Mouse (Mus musculus) CH12F3 (cell line): Measurements from ENCODE around the gene Capn5.

Experiments used
- in situ Hi-C: fragments of 300-500 bp; cut with MboI; formaldehyde crosslinking; loops from 2 replicates; pipeline ENCODE4 v1.14.3; 2020; ENCODE audit warnings: low sequenced_read_pairs

Capn5 gene

DNA sequence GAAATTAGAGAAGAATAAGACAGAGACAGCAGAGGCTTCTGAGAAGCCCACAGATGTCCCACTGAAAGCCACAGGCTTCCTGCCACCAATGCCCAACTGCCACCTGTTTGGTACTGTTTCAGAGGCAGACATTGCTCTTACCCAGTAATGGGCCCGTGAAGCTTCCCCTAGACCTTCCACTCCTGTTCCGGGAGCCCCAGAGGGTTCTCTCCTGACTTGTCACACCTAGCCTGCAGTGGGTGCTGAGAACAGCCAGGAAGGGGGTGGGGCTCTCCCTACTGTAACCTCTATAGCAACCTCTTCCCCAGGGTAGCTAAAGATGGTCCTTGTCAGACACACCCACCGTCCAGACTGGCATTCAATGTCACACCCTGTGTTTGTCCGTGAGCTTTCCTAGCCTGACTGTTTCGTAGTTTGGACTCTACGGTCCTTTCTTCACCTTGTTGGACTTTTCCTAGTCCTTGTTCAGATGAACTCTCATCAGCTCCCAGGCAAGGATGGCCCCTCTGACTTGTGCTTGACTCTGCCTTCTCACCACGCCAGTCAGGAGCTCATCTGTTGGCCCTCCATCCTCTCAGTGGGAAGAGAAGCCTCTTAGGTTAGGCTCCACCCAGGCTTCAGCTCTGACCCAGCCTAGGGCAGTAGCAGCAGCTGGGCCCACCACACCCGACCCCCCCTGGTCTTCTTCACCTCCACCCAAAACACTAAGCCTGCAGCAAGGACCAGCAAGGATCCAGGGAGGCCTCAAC lies 1.6 kb downstream of the Capn5 start:
- in situ Hi-C loops = no loop called here

DNA sequence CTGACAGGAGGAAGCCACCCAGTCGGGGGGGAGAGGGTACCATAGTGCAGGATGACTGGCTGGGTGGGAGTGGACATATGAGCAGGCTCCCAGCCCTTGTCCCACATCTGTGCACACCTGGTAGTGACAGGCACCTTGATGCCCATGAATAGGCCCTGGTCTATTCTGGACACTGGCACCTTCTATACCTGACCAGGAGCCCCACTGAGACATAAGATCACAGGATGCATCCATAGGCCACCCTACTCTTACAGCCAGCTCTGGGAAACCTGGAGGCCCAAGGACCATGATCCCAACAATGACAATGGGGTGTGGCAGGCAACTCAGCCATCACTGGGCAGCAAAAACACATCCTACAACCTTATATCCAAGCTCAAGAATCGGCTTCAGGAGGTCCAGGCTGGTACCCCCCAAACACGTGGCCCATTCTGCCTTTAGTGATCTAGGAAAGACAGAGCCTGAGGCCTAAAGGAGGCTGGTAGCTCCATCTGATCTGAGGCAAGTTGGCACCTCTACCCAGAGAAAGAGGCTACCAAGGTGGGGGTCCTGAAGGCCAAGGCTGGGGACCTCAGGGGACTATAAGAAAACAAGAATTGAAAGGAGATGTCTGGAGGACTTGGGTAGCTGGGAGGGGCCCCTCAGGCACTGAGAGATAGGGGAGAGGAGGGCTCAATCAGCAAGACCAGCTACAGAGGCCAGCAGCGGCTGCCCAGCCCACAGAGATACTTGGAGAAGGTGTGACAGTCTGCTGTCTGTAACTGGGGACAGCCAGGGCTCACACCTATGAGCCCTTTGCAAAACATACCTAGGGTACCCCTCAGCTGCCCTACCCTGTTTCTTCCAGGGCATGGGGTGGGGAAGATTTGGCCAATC lies 3.0 kb downstream of the Capn5 start:
- in situ Hi-C loops = no loop called here

DNA sequence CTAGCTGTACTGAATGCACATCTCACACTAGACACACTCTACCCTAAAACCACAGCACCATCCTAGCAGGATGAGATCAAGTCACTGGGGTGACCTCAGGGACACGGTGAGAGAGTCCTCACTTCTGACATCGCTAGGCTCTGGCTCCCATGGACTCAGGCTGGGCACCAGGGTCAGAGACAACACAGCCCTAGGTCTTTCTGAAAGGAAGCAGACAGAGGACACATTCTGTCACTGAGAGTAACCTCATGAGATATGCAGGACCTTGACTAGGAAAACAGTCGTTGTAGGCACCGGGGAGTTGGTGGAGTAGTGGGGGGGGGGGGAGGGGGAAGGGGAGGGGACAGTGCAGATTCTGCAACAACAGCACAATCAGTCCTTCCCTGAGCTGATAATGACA lies 4.7 kb downstream of the Capn5 start:
- in situ Hi-C loops = no loop called here

GRCm38 (mm10) chr7:98172661-98173060 lies 5.4 kb downstream of the Capn5 start:
- in situ Hi-C loops = no loop called here

DNA sequence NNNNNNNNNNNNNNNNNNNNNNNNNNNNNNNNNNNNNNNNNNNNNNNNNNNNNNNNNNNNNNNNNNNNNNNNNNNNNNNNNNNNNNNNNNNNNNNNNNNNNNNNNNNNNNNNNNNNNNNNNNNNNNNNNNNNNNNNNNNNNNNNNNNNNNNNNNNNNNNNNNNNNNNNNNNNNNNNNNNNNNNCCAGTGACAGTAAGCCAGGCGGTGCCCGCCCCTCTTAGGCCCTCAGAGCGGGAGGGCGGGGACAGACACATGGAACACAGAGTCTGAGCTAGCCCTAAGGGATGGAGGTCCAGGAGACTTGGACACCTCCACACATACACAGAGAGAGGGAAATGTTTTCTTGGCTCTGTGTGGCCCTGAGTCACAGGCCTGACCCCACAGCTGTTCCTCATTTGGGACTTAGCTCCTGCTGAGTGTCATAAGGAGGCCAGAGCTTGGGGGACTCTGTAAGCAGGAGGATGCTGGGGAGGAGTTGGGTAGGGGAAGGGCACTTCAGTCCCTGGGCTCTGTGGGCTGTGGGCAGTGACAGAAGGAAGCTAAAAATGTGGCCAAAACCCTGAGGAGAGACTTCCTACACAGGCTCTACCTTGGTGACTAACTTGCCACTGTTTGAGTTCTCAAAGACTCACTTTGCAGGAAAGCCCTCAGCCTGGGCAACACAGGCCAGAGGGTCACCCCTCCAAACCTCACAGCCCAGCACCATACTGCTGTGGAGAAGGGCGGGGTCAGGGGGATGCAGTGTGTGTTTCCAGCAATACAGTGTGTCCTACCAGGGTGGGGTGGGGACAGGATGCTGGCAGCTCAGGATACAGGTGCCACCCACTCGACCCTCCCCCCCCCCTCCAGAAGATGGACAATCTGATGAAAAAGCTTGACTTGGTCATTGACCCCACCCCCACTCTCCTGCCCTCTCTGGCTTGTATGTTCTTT lies 6.7 kb downstream of the Capn5 start:
- in situ Hi-C loops = no loop called here

DNA sequence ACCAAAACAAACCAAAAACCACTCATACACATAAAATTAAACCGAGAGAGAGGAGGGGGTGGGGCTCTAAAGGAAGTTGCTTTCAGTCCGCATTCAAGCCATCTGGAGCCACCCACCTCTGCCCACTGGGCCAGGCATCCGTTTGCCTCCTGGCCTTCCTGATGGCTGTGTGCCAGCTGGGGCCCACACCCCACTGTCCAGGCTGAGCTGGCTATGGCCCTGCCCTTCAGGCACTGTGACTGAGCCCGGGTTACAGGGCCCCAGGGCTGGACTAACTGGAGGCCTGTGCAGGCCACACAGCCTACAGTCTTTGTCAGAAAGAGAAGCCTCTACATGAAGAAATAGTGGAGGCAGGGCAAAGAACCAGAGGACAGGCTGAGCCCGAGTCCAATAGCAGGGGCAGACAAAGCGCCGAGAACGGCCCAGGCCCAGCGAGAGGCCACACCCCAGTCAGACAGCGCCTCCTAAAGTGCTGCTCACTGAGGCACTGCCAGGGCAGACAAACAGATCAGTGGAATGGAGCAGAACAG lies 13.0 kb downstream of the Capn5 start:
- in situ Hi-C loops = no loop called here

GRCm38 (mm10) chr7:98164382-98164998 lies 13.6 kb downstream of the Capn5 start:
- in situ Hi-C loops = no loop called here

DNA sequence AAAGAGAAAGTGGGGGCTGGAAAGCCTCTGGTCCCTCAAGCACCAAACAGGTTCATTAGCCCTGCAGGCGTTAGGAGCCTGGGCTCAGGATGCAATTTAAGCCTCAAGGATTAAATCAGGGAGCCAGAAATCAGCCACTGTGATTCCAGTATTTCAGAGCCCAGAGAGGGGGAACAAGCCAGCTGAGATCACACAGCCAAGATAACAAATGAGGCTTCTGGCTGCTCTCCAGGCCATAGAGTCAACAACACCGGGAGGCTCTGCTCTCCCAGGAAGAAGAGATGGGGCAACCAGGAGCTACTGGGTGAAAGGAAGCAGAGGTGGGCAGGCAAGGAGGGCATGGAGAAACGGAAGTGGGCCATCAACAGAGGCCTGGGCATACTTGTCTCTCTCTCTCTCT lies 14.4 kb downstream of the Capn5 start:
- in situ Hi-C loops = no loop called here

GRCm38 (mm10) chr7:98162239-98162638 lies 15.8 kb downstream of the Capn5 start:
- in situ Hi-C loops = no loop called here

DNA sequence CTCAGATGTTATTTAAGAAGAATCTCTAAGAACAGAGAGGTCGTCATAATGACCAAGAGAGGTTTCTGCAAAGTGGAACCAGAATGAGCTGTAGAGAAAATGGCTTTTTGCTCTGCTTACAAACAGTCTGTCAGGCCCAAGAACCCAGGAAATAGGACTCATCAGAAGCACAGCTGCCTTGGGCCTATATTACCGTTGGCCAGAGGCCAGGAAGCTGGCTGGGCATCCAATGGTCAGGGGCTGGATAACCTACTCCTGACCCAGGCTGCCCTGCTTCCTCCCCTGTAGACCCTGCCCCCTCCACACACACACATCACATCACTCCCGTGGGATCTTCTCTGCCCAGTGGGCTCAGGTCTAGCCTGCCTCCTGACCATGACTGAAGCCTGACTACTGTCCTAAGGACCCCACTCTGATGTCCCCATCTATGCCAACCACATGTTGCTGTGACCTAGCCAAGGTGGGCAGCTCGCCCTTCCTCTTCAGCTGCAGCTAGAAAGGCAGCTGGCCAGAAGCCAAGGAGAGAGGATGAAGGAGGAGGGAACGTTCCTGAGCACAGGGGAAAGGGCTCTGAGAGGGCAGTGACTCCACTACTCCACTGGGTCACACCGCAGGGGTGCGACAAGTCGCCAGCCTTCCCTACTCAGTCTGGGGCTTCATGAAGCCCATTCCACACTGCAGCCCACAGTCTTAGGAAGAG lies 17.9 kb downstream of the Capn5 start:
- in situ Hi-C loops = no loop called here

DNA sequence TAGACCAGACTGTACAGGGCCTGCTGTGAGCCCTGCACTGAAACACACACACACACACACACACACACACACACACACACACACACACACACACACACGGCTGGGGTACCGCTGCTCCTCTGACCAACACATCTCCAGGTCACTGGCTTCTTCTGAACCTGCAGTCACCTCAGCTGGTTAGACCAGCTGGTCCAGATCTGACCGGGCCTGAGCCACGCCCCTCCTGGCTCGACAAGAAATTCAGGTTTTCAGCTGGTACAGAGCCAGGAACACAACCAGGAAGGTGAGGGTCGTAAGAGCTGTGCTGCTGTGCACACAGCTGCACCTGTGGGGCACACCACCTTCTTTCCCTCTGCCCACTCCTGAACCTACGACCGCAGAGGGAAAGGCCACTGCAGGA lies 19.6 kb downstream of the Capn5 start:
- in situ Hi-C loops = no loop called here

DNA sequence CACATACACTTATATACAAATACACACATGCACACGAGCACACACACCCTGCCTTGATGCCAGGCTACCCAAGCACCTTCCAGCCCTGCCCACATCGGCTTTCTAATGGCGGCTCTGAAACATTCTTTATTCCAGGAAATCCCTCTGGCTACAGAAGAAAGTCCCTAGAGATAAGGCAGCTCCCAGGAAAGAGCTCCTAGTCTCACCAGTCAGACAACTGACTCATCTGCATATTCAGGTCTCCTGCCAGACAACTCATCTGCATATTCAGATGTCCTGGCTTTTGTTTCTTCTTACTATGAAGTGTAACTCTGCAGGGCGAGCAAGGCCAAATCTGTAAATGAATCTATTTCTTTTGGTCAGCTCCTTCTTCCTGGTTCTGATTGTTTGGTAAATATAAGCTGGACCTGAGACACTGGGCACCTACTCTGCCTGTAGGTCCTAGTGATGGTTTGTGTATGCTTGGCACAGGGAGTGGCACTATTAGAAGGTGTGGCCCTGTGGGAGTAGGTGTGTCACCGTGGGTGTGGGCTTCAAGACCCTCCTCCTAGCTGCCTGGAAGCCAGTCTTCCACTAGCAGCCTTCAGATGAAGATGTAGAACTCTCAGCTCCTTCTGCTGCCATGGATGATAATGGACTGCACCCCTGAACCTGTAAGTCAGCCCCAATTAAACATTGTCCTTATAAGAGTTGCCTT lies 20.3 kb downstream of the Capn5 start:
- in situ Hi-C loops = no loop called here

- in situ Hi-C loops = no loop called here
These were observed 21.8 kb downstream of the Capn5 start for GRCm38 (mm10) chr7:98156280-98156665.

DNA sequence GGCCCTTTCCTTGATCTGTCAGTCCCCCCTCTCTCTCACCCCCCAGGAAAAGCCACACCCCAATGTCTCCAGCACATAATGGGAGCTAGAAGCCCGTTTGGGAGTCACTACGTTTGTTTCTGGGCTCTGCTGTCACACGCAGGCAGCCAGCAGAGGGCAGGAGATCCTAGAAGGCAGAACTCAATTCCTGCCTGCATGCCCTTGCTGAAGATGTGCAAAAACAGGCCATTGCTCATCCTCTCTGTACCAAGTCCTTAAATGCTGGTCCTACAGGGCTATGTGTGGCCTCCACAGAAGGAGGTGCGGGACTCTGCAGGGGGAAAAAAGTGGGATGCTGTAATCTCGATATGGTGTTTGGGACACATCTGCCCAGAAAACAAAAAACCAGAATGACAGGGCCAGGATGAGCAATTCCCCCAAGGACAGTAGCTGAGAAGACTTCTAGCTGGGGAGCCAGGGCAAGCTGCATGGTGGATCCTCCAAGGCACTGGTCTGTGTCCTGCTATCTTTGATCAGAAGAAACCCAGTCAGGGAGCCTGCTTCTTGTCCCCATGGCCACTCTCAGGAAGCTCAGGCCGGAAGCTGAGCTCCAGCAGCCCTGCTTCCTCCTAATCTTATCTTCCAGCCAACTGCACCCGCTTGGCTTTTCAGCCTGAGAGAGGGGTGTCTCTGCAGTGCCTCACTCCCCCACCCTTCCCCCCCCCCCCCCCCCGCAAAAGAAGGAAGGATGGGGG lies 22.4 kb downstream of the Capn5 start:
- in situ Hi-C loops = no loop called here

DNA sequence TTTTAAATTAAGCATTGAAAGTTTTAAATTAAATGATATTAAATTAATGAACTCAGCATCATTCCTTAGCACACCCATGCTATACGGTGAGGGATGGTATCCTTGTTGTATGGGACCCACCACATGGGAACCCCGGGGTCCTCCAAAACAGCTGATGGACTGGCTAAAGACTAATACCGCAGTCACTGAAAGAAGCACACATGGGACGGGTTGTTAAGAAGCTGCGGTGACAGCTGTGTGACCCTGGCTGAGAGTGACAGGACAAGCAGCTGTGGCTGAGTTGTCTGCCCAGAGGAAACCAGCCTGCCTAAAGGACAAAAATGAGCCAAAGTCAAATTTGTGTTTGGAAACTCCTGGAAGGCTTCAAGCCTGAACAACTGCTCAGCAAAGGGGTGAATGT lies 24.2 kb downstream of the Capn5 start:
- in situ Hi-C loops = no loop called here

GRCm38 (mm10) chr7:98153345-98153744 lies 24.7 kb downstream of the Capn5 start:
- in situ Hi-C loops = no loop called here

- in situ Hi-C loops = no loop called here
These were observed 25.7 kb downstream of the Capn5 start for GRCm38 (mm10) chr7:98152400-98152799.

- in situ Hi-C loops = no loop called here
These were observed 27.5 kb downstream of the Capn5 start for GRCm38 (mm10) chr7:98150525-98150924.

- in situ Hi-C loops = no loop called here
These were observed 28.3 kb downstream of the Capn5 start for GRCm38 (mm10) chr7:98149802-98150201.
